Mouse (Mus musculus) bone marrow macrophage, adult 2 months (primary cell): ENCODE results near the gene 9430015G10Rik. TPM values are rescaled to one million over a fixed set of nuclear protein-coding genes. Genes with fewer than 3 reads are reported as not detected.

ENCODE experiments used
- H3K27ac ChIP-seq: 2 replicates; pipeline ENCODE4 v1.5.1; 2012; ENCODE audit warnings: low read depth, low read length; ENCODE audit not compliant: insufficient read depth
- H3K4me1 ChIP-seq: 2 replicates; pipeline ENCODE4 v1.6.1; 2012; ENCODE audit warnings: low read length; ENCODE audit not compliant: control insufficient read depth, insufficient read depth
- H3K4me3 ChIP-seq: 2 replicates; pipeline ENCODE4 v1.5.1; 2012; ENCODE audit warnings: mild to moderate bottlenecking, low read length, moderate library complexity; ENCODE audit not compliant: insufficient read depth
- CTCF ChIP-seq: IDR thresholded peaks from 2 replicates; pipeline ENCODE4 v1.5.1; 2012; ENCODE audit warnings: low read depth, mild to moderate bottlenecking, low read length, moderate library complexity
- POLR2A ChIP-seq: IDR thresholded peaks from 2 replicates; pipeline ENCODE4 v1.6.1; 2012; ENCODE audit warnings: mild to moderate bottlenecking, low read depth, low read length, borderline replicate concordance
- polyA plus RNA-seq: library from polyadenylated mRNA; stranded (reverse); fragments of >200 nt; gene quantifications from 2 replicates; pipeline ENCODE4 v1.2.4, GENCODE M21; 2012; ENCODE audit not compliant: missing spikeins, insufficient read depth, insufficient read length

Gene 9430015G10Rik
- polyA plus RNA-seq, 1 experiment: 18.3 TPM

- H3K27ac ChIP-seq: no peak overlapping the region
- TF ChIP-seq CTCF: no peak
- no peak for TF ChIP-seq POLR2A
- peak overlapping the region; percentile 48 for H3K4me3 ChIP-seq
- H3K4me1 ChIP-seq: peaks cover 9% of the 10 kb centered on the region
Observed at GRCm38 (mm10) chr4:156077499-156078301, 32.1 kb upstream of the 9430015G10Rik start.

GRCm38 (mm10) chr4:156082621-156083234 lies 27.1 kb upstream of the 9430015G10Rik start:
- H3K4me3 ChIP-seq: no peak overlapping the region
- peaks cover 14% of the 10 kb centered on the region for H3K4me1 ChIP-seq
- H3K27ac ChIP-seq: no peak overlapping the region
- TF ChIP-seq POLR2A (no peak), CTCF (no peak)

GRCm38 (mm10) chr4:156083348-156083747 lies 26.4 kb upstream of the 9430015G10Rik start:
- H3K27ac ChIP-seq: no peak overlapping the region
- TF ChIP-seq POLR2A (no peak), CTCF (no peak)
- H3K4me1 ChIP-seq: peaks cover 19% of the 10 kb centered on the region
- H3K4me3 ChIP-seq: no peak overlapping the region

- H3K27ac ChIP-seq: no peak overlapping the region
- peaks cover 19% of the 10 kb centered on the region for H3K4me1 ChIP-seq
- no peak overlapping the region for H3K4me3 ChIP-seq
- TF ChIP-seq POLR2A (no peak), CTCF (no peak)
Observed at GRCm38 (mm10) chr4:156084096-156084879, 25.5 kb upstream of the 9430015G10Rik start.

- Histone ChIP-seq H3K27ac (no peak overlapping the region), H3K4me3 (no peak overlapping the region), H3K4me1 (peaks cover 19% of the 10 kb centered on the region)
- no peak for TF ChIP-seq POLR2A
- no peak for TF ChIP-seq CTCF
Observed at GRCm38 (mm10) chr4:156085256-156085655, 24.5 kb upstream of the 9430015G10Rik start.

- no peak overlapping the region for H3K4me3 ChIP-seq
- no peak for TF ChIP-seq POLR2A
- TF ChIP-seq CTCF: no peak
- peaks cover 12% of the 10 kb centered on the region for H3K4me1 ChIP-seq
- no peak overlapping the region for H3K27ac ChIP-seq
Observed at GRCm38 (mm10) chr4:156087398-156088087, 22.2 kb upstream of the 9430015G10Rik start.

GRCm38 (mm10) chr4:156091236-156091635 lies 18.5 kb upstream of the 9430015G10Rik start:
- peaks cover 7% of the 10 kb centered on the region for H3K4me1 ChIP-seq
- no peak for TF ChIP-seq CTCF
- no peak for TF ChIP-seq POLR2A
- H3K4me3 ChIP-seq: no peak overlapping the region
- H3K27ac ChIP-seq: no peak overlapping the region

- TF ChIP-seq POLR2A (no peak), CTCF (no peak)
- H3K27ac ChIP-seq: no peak overlapping the region
- H3K4me3 ChIP-seq: no peak overlapping the region
- H3K4me1 ChIP-seq: peaks cover 5% of the 10 kb centered on the region
Observed at GRCm38 (mm10) chr4:156092765-156093164, 17.0 kb upstream of the 9430015G10Rik start.

- Histone ChIP-seq H3K4me1 (no peaks in the 10 kb centered on the region), H3K4me3 (no peak overlapping the region), H3K27ac (no peak overlapping the region)
- TF ChIP-seq CTCF: no peak
- TF ChIP-seq POLR2A: no peak
Observed at GRCm38 (mm10) chr4:156093758-156094157, 16.0 kb upstream of the 9430015G10Rik start.
